In genomic region chr19:14505885-14506548, GRCm38 (mm10) we compare ENCODE assay signal across 17 mouse cellular contexts.
DNase-seq lines count a peak whose midpoint lies in the region; ATAC-seq lines count a peak whose summit lies in the region.
"Had no signal": no experiment of that assay in that cellular context is flagged by ENCODE, and none has a peak within 500 bp of the region (broad histone marks: within the 10 kb centered on the region; RNA-seq: fewer than 3 reads in every experiment).

No protein-coding gene starts in this region.

- no peak overlapping the region for H3K4me3 ChIP-seq in embryonic facial prominence, embryonic 13.5 days
- no peak overlapping the region for H3K4me3 ChIP-seq in embryonic facial prominence, embryonic 10.5 days
- no peak overlapping the region for H3K4me3 ChIP-seq in liver, embryonic 13.5 days (replicated peaks)
- no peak overlapping the region for H3K4me3 ChIP-seq in neural tube, embryonic 15.5 days (replicated peaks)
- H3K4me3 ChIP-seq: embryonic facial prominence, embryonic 12.5 days; liver, embryonic 15.5 days had no signal

- H3K4me2 ChIP-seq in embryonic facial prominence, embryonic 13.5 days = no peak overlapping the region
- H3K4me2 ChIP-seq in liver, embryonic 13.5 days = no peak overlapping the region
- 0 out of 2 replicates have a peak overlapping the region, but pooled peaks have one; percentile 7 for H3K4me2 ChIP-seq in neural tube, embryonic 15.5 days
- H3K4me2 ChIP-seq: embryonic facial prominence, embryonic 12.5 days; heart, embryonic 11.5 days; liver, embryonic 15.5 days had no signal

- H3K4me1 ChIP-seq in embryonic facial prominence, embryonic 13.5 days = peaks cover 15% of the 10 kb centered on the region
- H3K4me1 ChIP-seq in embryonic facial prominence, embryonic 10.5 days = peaks cover 55% of the 10 kb centered on the region
- H3K4me1 ChIP-seq in liver, embryonic 13.5 days (replicated peaks) = peaks cover 5% of the 10 kb centered on the region; the same call in 1 of the 2 replicates
- peaks cover 39% of the 10 kb centered on the region for H3K4me1 ChIP-seq in neural tube, embryonic 15.5 days

- no peaks in the 10 kb centered on the region for H3K36me3 ChIP-seq in embryonic facial prominence, embryonic 13.5 days
- H3K36me3 ChIP-seq in embryonic facial prominence, embryonic 10.5 days (replicated peaks) = peaks cover 5% of the 10 kb centered on the region; the same call in 1 of the 2 replicates
- H3K36me3 ChIP-seq in liver, embryonic 13.5 days = 0 out of 2 replicates have a peak, but pooled peaks cover 3% of the 10 kb centered on the region
- no peaks in the 10 kb centered on the region for H3K36me3 ChIP-seq in neural tube, embryonic 15.5 days
- H3K36me3 ChIP-seq: embryonic facial prominence, embryonic 12.5 days; liver, embryonic 15.5 days had no signal

- intact Hi-C loops in gastrocnemius, postnatal 36 days (cut with DNase I) = no loop called here

- no peaks in the 10 kb centered on the region for H3K9me3 ChIP-seq in embryonic facial prominence, embryonic 13.5 days
- H3K9me3 ChIP-seq in embryonic facial prominence, embryonic 10.5 days = no peaks in the 10 kb centered on the region
- H3K9me3 ChIP-seq in liver, embryonic 13.5 days (replicated peaks) = no peaks in the 10 kb centered on the region
- no peaks in the 10 kb centered on the region for H3K9me3 ChIP-seq in neural tube, embryonic 15.5 days (replicated peaks)
- H3K9me3 ChIP-seq: embryonic facial prominence, embryonic 12.5 days; G1E; liver, embryonic 15.5 days had no signal

- no peak overlapping the region for H3K9ac ChIP-seq in embryonic facial prominence, embryonic 13.5 days
- H3K9ac ChIP-seq in liver, embryonic 13.5 days = no peak overlapping the region
- no peak overlapping the region for H3K9ac ChIP-seq in neural tube, embryonic 15.5 days (replicated peaks)
- H3K9ac ChIP-seq: embryonic facial prominence, embryonic 12.5 days; liver, embryonic 15.5 days had no signal

- no peaks in the 10 kb centered on the region for H3K27me3 ChIP-seq in embryonic facial prominence, embryonic 13.5 days
- no peaks in the 10 kb centered on the region; the same call in 1 of the 2 replicates for H3K27me3 ChIP-seq in embryonic facial prominence, embryonic 10.5 days (replicated peaks; ENCODE audit: low read depth, poor library complexity, severe bottlenecking)
- no peaks in the 10 kb centered on the region for H3K27me3 ChIP-seq in liver, embryonic 13.5 days
- H3K27me3 ChIP-seq in neural tube, embryonic 15.5 days (replicated peaks) = no peaks in the 10 kb centered on the region
- H3K27me3 ChIP-seq: embryonic facial prominence, embryonic 12.5 days; liver, embryonic 15.5 days had no signal

- peak; percentile 43; the same call in 1 of the 2 replicates for ATAC-seq in embryonic facial prominence, embryonic 13.5 days (ENCODE audit: insufficient number of reproducible peaks, insufficient read depth, low FRiP score, low TSS enrichment, low read depth)
- peak; percentile 43; the same call in 1 of the 2 replicates for ATAC-seq in liver, embryonic 13.5 days (ENCODE audit: low read depth)
- ATAC-seq in neural tube, embryonic 15.5 days (ENCODE audit: low FRiP score) = peak; percentile 48
- ATAC-seq: intestine, postnatal 0 days had no signal

- 93% methylated on average over 2 of the region's 2 CpGs for WGBS in embryonic facial prominence, embryonic 13.5 days
- 84% methylated on average over 2 of the region's 2 CpGs for WGBS in embryonic facial prominence, embryonic 10.5 days
- 81% methylated on average over 2 of the region's 2 CpGs for WGBS in liver, embryonic 13.5 days (ENCODE audit: insufficient replicate concordance)
- 79% methylated on average over 2 of the region's 2 CpGs for WGBS in neural tube, embryonic 15.5 days

- no peak overlapping the region for H3K27ac ChIP-seq in embryonic facial prominence, embryonic 13.5 days
- no peak overlapping the region for H3K27ac ChIP-seq in embryonic facial prominence, embryonic 10.5 days (replicated peaks)
- H3K27ac ChIP-seq in liver, embryonic 13.5 days = no peak overlapping the region
- peak overlapping the region; percentile 29; the same call in 1 of the 2 replicates for H3K27ac ChIP-seq in neural tube, embryonic 15.5 days (replicated peaks)
- H3K27ac ChIP-seq: embryonic facial prominence, embryonic 12.5 days; liver, embryonic 15.5 days; macrophage had no signal

- no peak for DNase-seq in embryonic facial prominence, embryonic 10.5 days (ENCODE audit: low spot score)
- peak; percentile 29 for DNase-seq in retina, postnatal 1 day
- no peak for DNase-seq in retina, embryonic 14.5 days (ENCODE audit: low spot score)
- no peak for DNase-seq in liver, embryonic 13.5 days
- DNase-seq in ovary, postnatal 10 days (ENCODE audit: low spot score) = no peak
- no peak for DNase-seq in gastrocnemius, postnatal 36 days
- DNase-seq: kidney, postnatal 36 days; spleen, adult 18-20 months; thymus, adult 18-20 months had no signal
